Mouse (Mus musculus): Measurements from ENCODE around the gene Zscan26.
"Not testable (repeated sequence)": the region's sequence is repeated elsewhere in the genome, so short reads cannot be mapped to it uniquely, and the experiment has no call there.

The Zscan26 gene

DNA sequence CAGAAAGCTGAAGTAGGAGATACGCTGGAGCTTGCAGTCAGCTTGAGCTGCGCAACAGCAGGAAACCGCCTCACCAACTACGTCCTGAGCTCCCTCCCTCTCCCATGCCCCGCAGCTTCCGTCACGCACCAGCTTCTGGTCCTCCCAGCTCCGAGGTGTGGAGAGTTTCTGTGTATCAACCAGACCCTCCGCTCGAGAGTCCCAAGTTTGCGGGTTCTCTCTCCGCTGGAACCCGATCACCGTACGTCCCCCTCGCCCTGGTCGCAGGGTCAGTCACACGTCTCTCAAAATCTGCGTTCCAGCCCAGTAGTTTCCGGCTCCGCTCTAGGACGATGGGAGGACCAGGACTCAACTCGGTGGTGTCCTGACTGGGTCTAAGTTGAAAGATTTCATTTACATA lies at the start of gene Zscan26:
Zscan26 (minus strand) TSS at position 282 of the 400 bp plus-strand sequence.
- peak; percentile 91 for DNase-seq (ENCODE audit: low read depth, low spot score)

GRCm38 (mm10) chr13:21502296-21502695 lies 48.8 kb upstream of the Zscan26 start:
- DNase-seq (ENCODE audit: low read depth, low spot score): no peak

DNA sequence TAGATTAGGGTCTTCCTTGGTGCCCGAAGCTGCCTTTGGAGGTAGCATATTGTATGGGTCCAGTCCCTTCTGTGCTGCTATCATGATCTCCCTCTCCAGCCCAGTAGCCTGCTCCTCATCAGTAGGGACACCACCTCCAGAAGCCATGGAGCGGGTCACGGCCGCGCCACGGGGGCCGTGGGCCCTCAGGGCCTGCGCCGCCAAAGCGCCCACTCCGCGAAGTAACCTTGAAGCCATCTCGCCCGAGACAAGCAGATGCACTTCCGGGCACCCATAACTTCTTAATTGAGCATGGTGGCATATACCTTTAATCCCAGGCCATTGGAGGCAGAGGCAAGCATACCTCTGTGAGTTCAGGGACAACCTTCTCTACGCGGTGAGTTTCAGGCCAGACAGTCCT lies 47.7 kb upstream of the Zscan26 start, which contains the start of gene Gm11273:
Gm11273 (minus strand) TSS at position 237 of the 400 bp plus-strand sequence.
- DNase-seq (ENCODE audit: low read depth, low spot score): not testable (repeated sequence)

DNA sequence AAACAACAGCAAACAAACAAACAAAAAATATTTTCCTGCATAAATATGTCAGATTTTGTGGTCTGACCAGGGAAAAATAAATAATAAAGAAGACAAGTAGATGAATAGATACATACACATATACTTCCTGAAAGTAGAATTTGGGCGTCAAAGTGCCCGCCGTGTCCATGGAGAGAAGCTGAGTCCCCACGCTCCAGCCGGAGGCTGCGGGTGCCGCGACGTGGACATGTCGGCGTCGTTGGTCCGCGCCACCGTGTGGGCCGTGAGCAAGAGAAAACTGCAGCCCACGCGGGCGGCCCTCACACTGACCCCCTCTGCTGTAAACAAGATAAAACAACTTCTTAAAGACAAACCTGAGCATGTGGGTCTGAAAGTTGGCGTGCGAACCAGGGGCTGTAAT lies 41.5 kb upstream of the Zscan26 start, which contains the start of gene AK157302:
AK157302 (plus strand) TSS at position 144 of the 400 bp plus-strand sequence.
- no peak for DNase-seq (ENCODE audit: low read depth, low spot score)

GRCm38 (mm10) chr13:21492847-21493246 lies 39.3 kb upstream of the Zscan26 start:
- no peak for DNase-seq (ENCODE audit: low read depth, low spot score)

DNA sequence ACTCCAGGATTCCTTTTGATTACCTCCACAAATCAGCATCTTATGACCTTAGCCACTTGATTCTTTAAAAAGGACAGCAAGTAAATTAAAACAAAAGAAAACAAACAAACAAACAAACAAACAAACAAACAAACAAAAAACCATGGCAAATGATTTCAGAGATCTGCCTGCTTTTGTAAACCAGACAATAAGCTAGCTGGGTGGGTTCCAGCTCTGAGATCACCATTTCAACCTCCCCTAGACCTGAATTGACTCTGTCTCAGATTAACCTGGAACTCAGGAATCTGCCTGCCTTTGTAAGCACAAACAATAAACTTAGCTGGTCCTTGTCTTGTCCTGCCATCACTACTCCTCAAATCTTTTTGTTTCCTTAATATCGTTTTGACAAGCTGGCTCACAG lies 33.4 kb upstream of the Zscan26 start:
- DNase-seq (ENCODE audit: low read depth, low spot score): no peak

- not testable (repeated sequence) for DNase-seq (ENCODE audit: low read depth, low spot score)
These were observed 25.5 kb upstream of the Zscan26 start, which contains the start of the genes Zkscan4 and Gm10065 for GRCm38 (mm10) chr13:21478759-21479670. Gene Zkscan4 (plus strand): TSS chr13:21478907. Gene Gm10065 (minus strand): TSS chr13:21479441.

DNA sequence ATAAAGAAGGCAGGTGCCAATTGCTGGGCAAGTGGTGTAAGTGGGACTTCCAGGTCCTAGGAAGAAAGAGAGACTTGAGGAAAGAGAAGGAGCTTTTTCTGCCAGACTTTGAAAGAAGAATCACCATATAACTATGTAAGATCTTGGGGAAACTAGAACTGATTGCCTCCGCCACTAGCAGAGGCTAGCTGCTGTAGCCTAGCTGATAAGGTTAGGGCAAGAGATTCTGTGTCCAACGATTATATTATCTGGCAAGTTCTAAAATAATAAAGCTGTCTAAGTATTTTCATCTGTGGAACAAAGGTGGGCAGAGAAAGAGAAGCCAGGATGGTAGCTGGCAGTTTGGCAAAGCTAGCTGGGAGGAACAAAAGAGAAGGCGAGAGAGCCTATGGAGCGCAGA lies 18.9 kb upstream of the Zscan26 start:
- no peak for DNase-seq (ENCODE audit: low read depth, low spot score)

DNA sequence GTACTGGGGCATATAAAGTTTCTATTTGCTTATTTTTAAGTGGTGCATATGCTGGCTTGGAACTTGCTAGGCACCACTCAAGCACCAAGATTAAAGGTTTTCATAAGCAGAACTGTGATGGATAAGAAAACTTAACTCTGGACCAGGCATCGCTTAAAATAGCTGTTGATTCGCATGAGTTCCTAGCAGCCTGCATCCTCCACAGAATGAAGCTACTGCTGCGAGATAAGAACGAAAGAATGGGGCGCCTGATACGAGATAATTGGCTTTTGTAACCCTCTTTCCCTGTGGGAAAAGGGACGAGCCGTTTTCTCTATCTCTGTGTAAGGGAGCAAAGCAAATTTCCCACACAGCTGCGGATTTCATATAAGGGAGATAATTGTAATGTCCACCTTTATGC lies 15.6 kb upstream of the Zscan26 start:
- DNase-seq (ENCODE audit: low read depth, low spot score): no peak

GRCm38 (mm10) chr13:21468061-21469019 lies 14.8 kb upstream of the Zscan26 start, which contains the start of gene Nkapl:
Gene Nkapl (minus strand): TSS chr13:21468509.
- peak; percentile 72 for DNase-seq (ENCODE audit: low read depth, low spot score)

DNA sequence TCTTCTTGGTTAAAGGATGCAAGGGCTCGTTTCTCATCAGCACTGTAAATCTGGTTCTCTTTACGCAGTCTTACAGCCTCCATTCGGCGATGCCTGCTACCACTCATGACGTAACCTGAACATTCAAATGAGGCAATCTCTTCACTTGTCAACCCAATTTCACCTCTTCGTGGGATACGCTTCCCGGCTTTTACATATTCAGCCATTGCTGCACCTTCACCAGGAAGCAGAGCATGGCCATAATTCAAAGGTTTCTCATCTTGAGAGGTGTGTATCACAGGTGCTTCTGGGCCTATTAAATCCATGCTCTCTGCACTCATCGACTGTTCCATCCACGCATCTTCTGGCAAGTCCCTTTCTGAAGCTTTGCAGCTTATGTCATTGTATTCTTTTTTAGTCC lies 13.8 kb upstream of the Zscan26 start:
- no peak for DNase-seq (ENCODE audit: low read depth, low spot score)

DNA sequence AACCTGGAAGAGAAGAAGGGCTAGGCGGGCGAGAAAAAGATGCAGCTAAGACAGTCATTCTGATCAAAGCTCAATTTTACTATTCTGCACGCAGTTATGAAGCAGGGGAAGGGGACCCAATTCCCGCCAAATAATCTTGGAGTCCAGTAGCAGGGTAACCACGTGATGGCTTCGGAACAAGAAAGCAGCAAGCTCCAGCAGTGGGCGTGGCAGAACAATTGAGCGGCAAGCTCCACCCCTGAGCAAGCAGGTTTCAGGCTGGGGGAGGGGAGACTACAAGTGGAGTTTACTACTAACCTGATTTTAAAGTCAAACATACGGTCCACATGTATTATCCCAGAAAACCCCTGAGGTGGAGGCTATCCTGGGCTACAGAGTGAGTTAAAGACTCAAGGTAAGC lies 9.0 kb upstream of the Zscan26 start:
- DNase-seq (ENCODE audit: low read depth, low spot score): not testable (repeated sequence)

- DNase-seq (ENCODE audit: low read depth, low spot score): no peak
These were observed 2.8 kb upstream of the Zscan26 start for GRCm38 (mm10) chr13:21456347-21456746.

GRCm38 (mm10) chr13:21454133-21454532 lies 603 bp upstream of the Zscan26 start:
- DNase-seq (ENCODE audit: low read depth, low spot score): peak; percentile 4

- DNase-seq (ENCODE audit: low read depth, low spot score): no peak
These were observed 488 bp downstream of the Zscan26 start for GRCm38 (mm10) chr13:21453042-21453441.

DNA sequence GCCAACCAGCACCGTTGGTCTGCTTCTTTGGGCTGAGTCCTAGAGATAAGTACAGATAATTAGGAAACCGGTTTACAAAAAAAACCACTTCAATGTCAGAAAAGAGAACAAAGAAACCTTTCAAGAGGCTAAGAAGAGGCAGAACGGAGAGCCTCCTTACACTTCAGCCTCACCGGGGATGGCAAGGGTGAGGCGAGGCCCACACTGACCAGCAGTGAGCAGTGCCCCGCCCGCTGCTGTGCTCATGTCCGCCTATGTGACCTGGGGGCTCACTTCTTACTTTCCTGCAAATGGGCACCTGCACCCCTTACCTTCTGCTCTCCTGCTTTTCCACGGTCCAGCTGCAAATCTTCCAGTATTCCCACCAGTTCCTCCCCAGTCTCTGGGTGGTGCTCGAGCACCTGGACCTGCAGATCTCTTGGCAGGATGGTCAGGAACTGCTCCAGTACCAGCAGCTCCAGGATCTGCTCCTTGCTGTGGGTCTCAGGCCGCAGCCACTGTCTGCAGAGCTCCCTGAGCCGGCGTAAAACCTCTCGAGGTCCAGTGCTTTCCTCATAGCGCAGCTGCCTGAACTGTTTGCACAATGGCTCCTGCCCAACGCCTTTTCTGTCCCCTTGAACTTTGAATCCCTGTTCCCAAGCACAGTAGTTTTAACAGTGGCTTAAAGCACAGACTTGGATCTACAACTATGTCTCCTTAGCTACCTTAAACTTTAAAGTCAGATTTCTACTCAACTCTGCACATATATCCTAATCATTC lies 5.5 kb downstream of the Zscan26 start:
- DNase-seq (ENCODE audit: low read depth, low spot score): no peak

GRCm38 (mm10) chr13:21446796-21447195 lies 6.7 kb downstream of the Zscan26 start:
- no peak for DNase-seq (ENCODE audit: low read depth, low spot score)

GRCm38 (mm10) chr13:21441207-21441572 lies 12.3 kb downstream of the Zscan26 start:
- no peak for DNase-seq (ENCODE audit: low read depth, low spot score)

DNA sequence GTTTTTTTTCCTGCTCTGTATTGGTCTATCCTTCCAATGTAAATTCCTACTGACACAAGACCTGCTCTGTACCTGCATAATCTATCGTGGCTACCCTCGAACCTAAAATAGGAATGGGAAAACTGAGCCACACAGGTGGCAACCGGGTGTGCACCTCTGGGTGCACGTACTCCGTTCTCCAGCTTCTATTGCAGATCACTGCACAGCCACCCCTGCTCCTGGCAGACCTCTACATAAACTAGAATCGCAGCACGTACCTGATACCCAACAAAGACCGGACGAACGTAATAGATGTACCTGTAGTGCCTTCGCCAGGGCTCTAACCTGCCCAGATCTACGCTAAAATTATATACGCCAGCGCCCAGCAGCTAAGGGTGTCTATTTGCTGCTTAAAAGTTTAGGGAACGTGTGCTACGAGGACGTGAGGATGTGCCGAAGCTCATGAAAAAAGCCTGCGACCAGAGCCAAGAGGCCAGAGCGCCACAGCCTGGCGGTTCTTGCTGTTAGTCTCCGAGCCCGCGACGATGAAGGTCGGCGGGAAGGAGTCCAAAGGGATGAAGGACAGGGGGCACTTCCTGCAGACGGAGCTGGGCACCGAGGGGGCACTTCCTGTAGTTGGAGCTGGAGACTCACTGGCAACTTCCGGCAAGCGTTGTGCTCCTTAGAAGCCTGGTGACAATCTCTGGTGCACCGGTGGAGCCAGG lies 12.9 kb downstream of the Zscan26 start, which contains the start of gene Pgbd1:
Pgbd1 (minus strand) TSS at position 556 of the 704 bp plus-strand sequence.
- DNase-seq (ENCODE audit: low read depth, low spot score): no peak

DNA sequence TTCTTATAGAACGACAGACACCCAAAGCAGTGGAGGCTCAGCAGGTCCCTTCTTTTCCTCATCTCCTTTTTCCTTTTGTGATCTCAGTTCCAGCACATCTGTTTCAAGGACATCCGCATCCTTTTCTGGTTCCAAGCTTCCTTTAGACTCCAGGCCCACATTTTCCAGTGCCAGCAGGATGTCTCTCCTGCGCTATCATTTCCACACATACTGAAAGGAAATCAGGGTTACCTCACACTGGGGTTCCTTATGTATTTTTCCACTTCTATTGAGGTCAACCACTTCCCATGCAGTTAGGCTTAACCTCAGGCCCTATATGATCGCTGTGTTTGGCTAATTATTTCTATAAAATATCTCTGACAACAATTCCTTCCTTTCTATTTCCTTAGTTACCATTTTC lies 18.1 kb downstream of the Zscan26 start:
- no peak for DNase-seq (ENCODE audit: low read depth, low spot score)

All from A20 (cell line).